Mouse (Mus musculus): ENCODE results near the gene Tpi1.

DNA sequence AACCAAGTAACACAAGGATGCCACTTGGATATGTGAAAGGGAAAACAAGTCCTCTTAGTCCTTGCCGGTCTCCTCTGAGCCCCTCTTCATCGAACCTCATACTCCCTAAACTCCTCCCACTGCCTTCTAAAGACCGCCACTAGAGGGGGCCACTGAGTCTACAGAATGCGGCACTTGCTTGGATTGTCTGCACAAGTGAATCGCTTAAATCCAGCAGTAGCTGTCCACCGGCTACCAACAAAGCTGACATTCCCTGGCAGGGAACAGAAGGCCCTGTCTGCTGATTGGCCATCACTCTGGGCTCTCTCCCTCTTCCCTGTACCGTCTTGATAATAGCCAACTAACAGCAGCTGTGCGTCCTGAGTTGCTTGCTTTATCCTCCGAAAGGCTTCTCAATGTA lies 33.2 kb upstream of the Tpi1 start:
- TF ChIP-seq CTCF (IDR thresholded peaks at IDR 0.05) (no peak), POLR2A (IDR thresholded peaks at IDR 0.05; ENCODE audit: insufficient read depth, low read depth, low read length) (no peak)
